8 mouse cellular contexts compared by ENCODE assay signal in the genomic region with DNA sequence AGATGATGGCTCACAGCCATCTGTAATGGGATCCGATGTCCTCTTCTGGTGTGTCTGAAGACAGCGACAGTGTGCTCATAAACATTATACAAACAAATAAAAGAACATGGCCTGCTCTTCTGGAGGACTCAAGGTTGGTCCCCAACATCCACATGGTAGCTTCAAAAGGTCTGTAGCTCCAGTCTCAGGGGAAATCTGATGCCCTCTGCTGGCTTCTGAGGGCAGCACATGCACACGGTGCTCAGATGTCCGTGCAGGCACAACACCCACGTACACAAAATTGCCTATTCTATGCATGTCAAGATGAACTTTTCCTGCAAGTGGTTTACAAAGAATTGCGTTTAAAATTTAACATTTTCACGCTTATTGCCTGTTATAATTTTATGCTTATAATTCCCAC. TPM values are rescaled to one million over a fixed set of nuclear protein-coding genes. Genes with fewer than 3 reads are reported as not detected.
DNase-seq lines count a peak whose midpoint lies in the region; ATAC-seq and TF ChIP-seq lines count a peak whose summit lies in the region.
"Had no signal": no experiment of that assay in that cellular context is flagged by ENCODE, and none has a peak within 500 bp of the region (broad histone marks: within the 10 kb centered on the region; RNA-seq: fewer than 3 reads in every experiment).

No protein-coding gene starts in this region.

- no peaks in the 10 kb centered on the region for H3K27me3 ChIP-seq in midbrain, postnatal 0 days (ENCODE audit: insufficient read depth, low read length)
- H3K27me3 ChIP-seq in midbrain, embryonic 15.5 days (replicated peaks) = no peaks in the 10 kb centered on the region

- 47% methylated on average over 7 of the region's 7 CpGs for WGBS in midbrain, postnatal 0 days
- 51% methylated on average over 7 of the region's 7 CpGs for WGBS in midbrain, embryonic 15.5 days
- WGBS in bone marrow, adult 2 months = 32% methylated on average over 7 of the region's 7 CpGs

- no peaks in the 10 kb centered on the region for H3K9me3 ChIP-seq in midbrain, postnatal 0 days (ENCODE audit: low read length)
- H3K9me3 ChIP-seq in midbrain, embryonic 15.5 days = no peaks in the 10 kb centered on the region

- no peak overlapping the region for H3K4me2 ChIP-seq in midbrain, postnatal 0 days (ENCODE audit: low read depth, low read length, poor library complexity, severe bottlenecking)
- no peak overlapping the region for H3K4me2 ChIP-seq in midbrain, embryonic 15.5 days

- no peak for TF ChIP-seq POLR2A in bone marrow, adult 2 months (IDR thresholded peaks at IDR 0.05; ENCODE audit: borderline replicate concordance, control insufficient read depth, low read depth, low read length)

- no peak overlapping the region for H3K9ac ChIP-seq in midbrain, postnatal 0 days (replicated peaks; ENCODE audit: low read length, poor library complexity, severe bottlenecking)
- H3K9ac ChIP-seq in midbrain, embryonic 15.5 days = no peak overlapping the region

- no peaks in the 10 kb centered on the region for H3K36me3 ChIP-seq in midbrain, postnatal 0 days (ENCODE audit: insufficient read depth, low read length)
- no peaks in the 10 kb centered on the region for H3K36me3 ChIP-seq in midbrain, embryonic 15.5 days (replicated peaks)

- H3K4me3 ChIP-seq in midbrain, postnatal 0 days (ENCODE audit: low read depth, low read length) = no peak overlapping the region
- H3K4me3 ChIP-seq in midbrain, embryonic 15.5 days = no peak overlapping the region
- no peak overlapping the region for H3K4me3 ChIP-seq in bone marrow, adult 2 months (replicated peaks; ENCODE audit: control insufficient read depth, low read depth, low read length)

- no peaks in the 10 kb centered on the region for H3K4me1 ChIP-seq in midbrain, postnatal 0 days (ENCODE audit: insufficient read depth, low read length)
- H3K4me1 ChIP-seq in midbrain, embryonic 15.5 days = no peaks in the 10 kb centered on the region
- H3K4me1 ChIP-seq in bone marrow, adult 2 months (ENCODE audit: control insufficient read depth, insufficient read depth, low read length) = peaks cover 1% of the 10 kb centered on the region; the same call in 1 of the 2 replicates

- peak; percentile 33 for DNase-seq in midbrain, postnatal 0 days (ENCODE audit: low spot score)
- peak; percentile 15 to 49 for DNase-seq in kidney, adult 8-10 months
- DNase-seq in mesoderm, embryonic 11.5 days (ENCODE audit: low read depth, low spot score) = peak; percentile 49
- no peak for DNase-seq in ovary, postnatal 36 days (ENCODE audit: low spot score)
- no peak for DNase-seq in layer of hippocampus, adult 8-10 months (ENCODE audit: low spot score in 2 of 2)

- no peak for ATAC-seq in midbrain, postnatal 0 days (ENCODE audit: low FRiP score)
- ATAC-seq in midbrain, embryonic 15.5 days (replicated peaks) = no peak

- no peak overlapping the region for H3K27ac ChIP-seq in midbrain, postnatal 0 days (ENCODE audit: low read depth, low read length)
- H3K27ac ChIP-seq in midbrain, embryonic 15.5 days = no peak overlapping the region
- H3K27ac ChIP-seq in bone marrow, adult 2 months (ENCODE audit: control insufficient read depth, insufficient read depth, low read depth, low read length, poor library complexity) = no peak overlapping the region

- peak; percentile 62 for TF ChIP-seq CTCF in midbrain, postnatal 0 days (IDR thresholded peaks at IDR 0.05)
- peak; percentile 90 for TF ChIP-seq CTCF in bone marrow, adult 2 months (IDR thresholded peaks at IDR 0.05; ENCODE audit: control insufficient read depth, insufficient read depth, low read length)

RNA-seq across cellular contexts. Expression of gene Cxcr1, which starts 1.5 kb away (rescaled TPM):
- total RNA-seq in midbrain, postnatal 0 days (2014; rRNA removed) = not detected in 2 replicates
- not detected in 2 replicates for polyA plus RNA-seq in midbrain, postnatal 0 days (2015; fragmentation: Nextera tagmentation; extraction: Ambion mirVana)
- not detected in 2 replicates for polyA plus RNA-seq in midbrain, embryonic 15.5 days (2015; fragmentation: Nextera tagmentation; extraction: Ambion mirVana)
- 2.7 TPM in 1 of 2 replicates, not detected in the other for polyA plus RNA-seq in bone marrow, adult 2 months (2011; ENCODE audit: insufficient read depth, insufficient read length, low replicate concordance, missing spikeins)
- total RNA-seq in layer of hippocampus, adult 8-10 months (2022) = under 1 TPM in 1 of 4 experiments, not detected in 3; 0.34 TPM
- polyA plus RNA-seq: heart, embryonic 16.5 days had no signal

RNA-seq across cellular contexts. Expression of gene Arpc2, which starts 39.9 kb away (rescaled TPM):
- total RNA-seq in midbrain, postnatal 0 days (2014; rRNA removed) = 149 and 183 TPM in 2 replicates
- polyA plus RNA-seq in midbrain, postnatal 0 days (2015; fragmentation: Nextera tagmentation; extraction: Ambion mirVana) = 442 and 464 TPM in 2 replicates
- polyA plus RNA-seq in midbrain, embryonic 15.5 days (2015; fragmentation: Nextera tagmentation; extraction: Ambion mirVana) = 396 and 398 TPM in 2 replicates
- 95.9 and 150 TPM in 2 replicates for polyA plus RNA-seq in bone marrow, adult 2 months (2011; ENCODE audit: insufficient read depth, insufficient read length, low replicate concordance, missing spikeins)
- 100 to 1,000 TPM; 324 to 350 (median 341) TPM for total RNA-seq in layer of hippocampus, adult 8-10 months (2022)

RNA-seq across cellular contexts. Expression of gene Cxcr2, which starts 42.2 kb away (rescaled TPM):
- total RNA-seq in midbrain, postnatal 0 days (2014; rRNA removed) = 0.38 TPM in 1 of 2 replicates, not detected in the other
- polyA plus RNA-seq in midbrain, postnatal 0 days (2015; fragmentation: Nextera tagmentation; extraction: Ambion mirVana) = 0.05 and 0.16 TPM in 2 replicates
- 0.05 TPM in 2 replicates for polyA plus RNA-seq in midbrain, embryonic 15.5 days (2015; fragmentation: Nextera tagmentation; extraction: Ambion mirVana)
- 5.0 and 26.1 TPM in 2 replicates for polyA plus RNA-seq in bone marrow, adult 2 months (2011; ENCODE audit: insufficient read depth, insufficient read length, low replicate concordance, missing spikeins)
- total RNA-seq in layer of hippocampus, adult 8-10 months (2022) = not detected

Comparison
In these comparisons a context has a peak if more than half of its experiments do, and no peak if none do; other contexts are left out.
1. DNase-seq: peak in midbrain, postnatal 0 days (single experiment), kidney, adult 8-10 months (2 of 2) and mesoderm, embryonic 11.5 days (single experiment); none in ovary, postnatal 36 days (single experiment) and layer of hippocampus, adult 8-10 months (0 of 2).